Mouse (Mus musculus): ENCODE results near the gene Esrrg.

- TF ChIP-seq TAL1 (IDR thresholded peaks at IDR 0.05; ENCODE audit: low read length) (no peak), GATA1 (IDR thresholded peaks at IDR 0.05; ENCODE audit: low read length) (no peak)
These were observed 278.7 kb downstream of the Esrrg start for GRCm38 (mm10) chr1:187887270-187887669.
